Mouse (Mus musculus) heart, postnatal 0 days (tissue): ENCODE results near the gene Gm45213. TPM values are rescaled to one million over a fixed set of nuclear protein-coding genes. Genes with fewer than 3 reads are reported as not detected.

Experiments
- ATAC-seq: fragments of 200-750 bp; cut with Nextera tagmentation; 2 replicates; pipeline ENCODE4 v1.8.0; 2017; ENCODE audit warnings: low read depth, moderate number of reproducible peaks, moderate library complexity; ENCODE audit not compliant: insufficient read depth
- DNase-seq: peaks from one replicate; pipeline ENCODE4 v3.0.0-alpha.2; 2016; ENCODE audit warnings: low spot score
- H3K27ac ChIP-seq: fragments of 300-500 bp; sonication (generic); 2 replicates; pipeline ENCODE4 v1.5.1; 2014; ENCODE audit warnings: low read depth, mild to moderate bottlenecking
- H3K27me3 ChIP-seq: fragments of 300-500 bp; sonication (generic); 2 replicates; pipeline ENCODE4 v1.6.1; 2014; ENCODE audit warnings: low read length, mixed read lengths; ENCODE audit not compliant: control insufficient read depth, insufficient read depth
- H3K36me3 ChIP-seq: fragments of 300-500 bp; sonication (generic); replicated peaks from 2 replicates; pipeline ENCODE4 v1.6.1; 2014; ENCODE audit warnings: low read length, mixed read lengths; ENCODE audit not compliant: control insufficient read depth, insufficient read depth
- H3K4me1 ChIP-seq: fragments of 300-500 bp; sonication (generic); 2 replicates; pipeline ENCODE4 v1.6.1; 2014; ENCODE audit warnings: antibody characterized with exemption; ENCODE audit not compliant: control insufficient read depth, insufficient read depth
- H3K4me2 ChIP-seq: fragments of 300-500 bp; sonication (generic); 2 replicates; pipeline ENCODE4 v1.6.1; 2014; ENCODE audit warnings: low read depth, mild to moderate bottlenecking, low read length, moderate library complexity
- H3K4me3 ChIP-seq: fragments of 300-500 bp; sonication (generic); 2 replicates; pipeline ENCODE4 v1.5.1; 2014; ENCODE audit warnings: low read depth, low read length
- H3K9ac ChIP-seq: fragments of 300-500 bp; sonication (generic); replicated peaks from 2 replicates; pipeline ENCODE4 v1.6.1; 2014; ENCODE audit warnings: low read depth, low read length, mixed read lengths
- H3K9me3 ChIP-seq: fragments of 300-500 bp; sonication (generic); replicated peaks from 2 replicates; pipeline ENCODE4 v1.6.1; 2016; ENCODE audit warnings: low read length; ENCODE audit not compliant: control insufficient read depth
- CTCF ChIP-seq: IDR thresholded peaks from 2 replicates; pipeline ENCODE4 v1.5.1; 2016; ENCODE audit warnings: antibody characterized with exemption, control low read depth, low read depth
- EP300 ChIP-seq: IDR thresholded peaks from 2 replicates; pipeline ENCODE4 v1.6.1; 2016; ENCODE audit warnings: antibody characterized with exemption, low read depth
- WGBS: fragments of 180-500 bp; shearing (Covaris S2); extraction: QIAGEN DNeasy Blood & Tissue Kit; methylation state at CpG from one replicate; pipeline ENCODE4 v1.1.7; 2014; 5-methylcytosine and 5-hydroxymethylcytosine counted together
- polyA plus RNA-seq: library from polyadenylated mRNA; unstranded; fragments of >200 nt; fragmentation: Nextera tagmentation; extraction: Ambion mirVana; gene quantifications from 2 replicates; pipeline ENCODE4 v1.2.1, GENCODE M21; 2015
- total RNA-seq: library from RNA; depleted of rRNA; stranded (reverse); fragments of >200 nt; gene quantifications from 2 replicates; pipeline ENCODE4 v1.2.3, GENCODE M21; 2014; ENCODE audit warnings: low replicate concordance

Gm45213 gene
- total and polyA plus RNA-seq, 2 experiments from 2014 or later, result not detected

DNA sequence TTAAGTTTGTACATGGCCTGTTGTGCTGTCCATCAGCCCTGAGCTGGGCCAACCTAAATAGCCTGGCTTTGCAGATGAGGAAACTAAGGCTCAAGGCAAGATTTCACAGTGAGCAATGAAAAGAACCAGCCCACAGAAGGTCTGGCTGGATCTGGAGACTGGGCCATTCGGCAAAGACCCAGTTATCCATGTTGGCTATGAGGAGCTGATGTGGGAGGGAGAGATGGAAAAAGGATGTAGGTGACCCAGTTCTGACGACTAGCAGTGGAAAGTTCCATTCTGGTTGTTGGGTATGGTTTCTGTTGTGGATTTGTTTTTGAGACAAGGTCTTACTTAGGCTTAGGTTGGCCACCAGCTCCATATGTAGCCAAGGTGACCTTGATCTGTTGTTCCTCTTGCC, 44.7 kb downstream of the Gm45213 start:
- ATAC-seq (no peak), DNase-seq (no peak)
- peaks cover 76% of the 10 kb centered on the region for H3K36me3 ChIP-seq
- TF ChIP-seq CTCF (no peak), EP300 (no peak)
- no peak overlapping the region for H3K4me2 ChIP-seq
- no peak overlapping the region for H3K9ac ChIP-seq
- no peaks in the 10 kb centered on the region for H3K9me3 ChIP-seq
- H3K4me3 ChIP-seq, result no peak overlapping the region
- no peaks in the 10 kb centered on the region for H3K27me3 ChIP-seq
- no peak overlapping the region for H3K27ac ChIP-seq
- WGBS, result 82% methylated on average over 2 of the region's 2 CpGs
- H3K4me1 ChIP-seq, result 0 out of 2 replicates have a peak, but pooled peaks cover 5% of the 10 kb centered on the region

GRCm38 (mm10) chr7:66090676-66091190, 47.3 kb downstream of the Gm45213 start:
- Histone ChIP-seq H3K27me3 (no peaks in the 10 kb centered on the region), H3K36me3 (peaks cover 51% of the 10 kb centered on the region), H3K9me3 (no peaks in the 10 kb centered on the region), H3K27ac (no peak overlapping the region), H3K4me3 (no peak overlapping the region), H3K4me2 (no peak overlapping the region), H3K9ac (no peak overlapping the region), H3K4me1 (no peaks in the 10 kb centered on the region)
- DNase-seq, result no peak
- no peak for ATAC-seq
- WGBS, result 88% methylated on average over 11 of the region's 11 CpGs
- TF ChIP-seq EP300 (no peak), CTCF (no peak)

GRCm38 (mm10) chr7:66091553-66091952, 48.2 kb downstream of the Gm45213 start:
- whole genome bisulfite sequencing, result 80% methylated on average over 7 of the region's 7 CpGs
- Histone ChIP-seq H3K27me3 (no peaks in the 10 kb centered on the region), H3K9ac (no peak overlapping the region), H3K4me3 (no peak overlapping the region), H3K4me1 (no peaks in the 10 kb centered on the region), H3K36me3 (peaks cover 43% of the 10 kb centered on the region), H3K9me3 (no peaks in the 10 kb centered on the region), H3K4me2 (no peak overlapping the region), H3K27ac (no peak overlapping the region)
- TF ChIP-seq CTCF, result no peak
- TF ChIP-seq EP300, result no peak
- DNase-seq, result no peak
- no peak for ATAC-seq

DNA sequence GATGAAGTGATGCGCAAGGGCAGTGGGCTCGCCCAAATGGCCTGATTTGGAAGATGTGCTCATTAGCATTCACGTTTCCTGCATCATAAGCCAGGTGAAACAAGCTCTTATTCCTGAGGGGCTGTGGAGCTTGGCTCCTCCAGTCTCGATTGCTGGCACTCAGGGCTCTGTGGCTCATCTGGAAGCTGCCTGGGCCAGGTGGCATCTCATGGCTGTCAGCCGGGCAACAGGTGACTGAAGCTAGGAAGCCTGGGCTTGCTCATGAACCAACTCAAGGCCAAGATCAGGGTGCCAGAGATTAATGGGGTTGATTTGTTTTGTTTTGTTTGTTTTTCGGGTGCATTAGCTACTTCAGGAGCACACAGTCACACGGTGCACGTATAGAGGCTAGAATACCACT, 49.3 kb downstream of the Gm45213 start:
- no peak for ATAC-seq

GRCm38 (mm10) chr7:66094141-66094540, 50.7 kb downstream of the Gm45213 start:
- Histone ChIP-seq H3K27ac (no peak overlapping the region), H3K9ac (no peak overlapping the region), H3K4me1 (no peaks in the 10 kb centered on the region), H3K9me3 (no peaks in the 10 kb centered on the region), H3K36me3 (peaks cover 18% of the 10 kb centered on the region), H3K4me3 (no peak overlapping the region), H3K27me3 (no peaks in the 10 kb centered on the region), H3K4me2 (no peak overlapping the region)
- WGBS, result 56% methylated on average over 5 of the region's 5 CpGs
- DNase-seq, result no peak
- TF ChIP-seq CTCF, result no peak
- no peak for TF ChIP-seq EP300
- no peak for ATAC-seq

More for the DNA sequence above, 49.3 kb downstream of the Gm45213 start:
- Histone ChIP-seq H3K36me3 (peaks cover 32% of the 10 kb centered on the region), H3K4me2 (no peak overlapping the region), H3K9ac (no peak overlapping the region), H3K4me1 (no peaks in the 10 kb centered on the region), H3K27ac (no peak overlapping the region), H3K27me3 (no peaks in the 10 kb centered on the region), H3K4me3 (no peak overlapping the region), H3K9me3 (no peaks in the 10 kb centered on the region)
- 85% methylated on average over 8 of the region's 8 CpGs for WGBS
- no peak for DNase-seq
- TF ChIP-seq EP300 (no peak), CTCF (no peak)

- Histone ChIP-seq H3K4me3 (no peak overlapping the region), H3K9ac (no peak overlapping the region), H3K4me1 (no peaks in the 10 kb centered on the region), H3K36me3 (no peaks in the 10 kb centered on the region), H3K9me3 (no peaks in the 10 kb centered on the region), H3K4me2 (no peak overlapping the region), H3K27ac (no peak overlapping the region), H3K27me3 (no peaks in the 10 kb centered on the region)
- 76% methylated on average over 7 of the region's 7 CpGs for WGBS
- no peak for TF ChIP-seq EP300
- TF ChIP-seq CTCF, result no peak
- DNase-seq (no peak), ATAC-seq (no peak)
These were observed 55.4 kb downstream of the Gm45213 start for GRCm38 (mm10) chr7:66098803-66099202.
